Mouse (Mus musculus): Measurements from ENCODE around the gene Ankrd1.

DNA sequence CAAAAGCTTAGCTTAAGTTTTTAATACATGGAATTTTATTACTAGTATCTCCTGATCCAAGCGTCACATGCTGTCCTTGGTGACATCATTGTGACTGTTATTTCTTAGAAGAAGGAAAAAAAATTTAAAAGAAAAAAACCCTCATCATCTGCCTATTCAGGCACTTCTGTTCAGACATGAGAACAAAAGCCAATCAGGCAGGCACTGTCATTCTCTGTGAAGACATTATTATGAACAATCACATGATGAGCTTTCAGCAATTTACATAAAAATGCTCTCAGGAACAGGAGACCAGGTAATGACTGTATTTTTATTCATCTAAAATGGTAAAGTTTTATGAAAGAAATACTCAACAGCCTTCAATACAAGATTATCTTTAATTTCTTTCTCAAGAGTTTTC lies 21.6 kb downstream of the Ankrd1 start:
- TF ChIP-seq POLR2A (IDR thresholded peaks at IDR 0.05; ENCODE audit: low read depth, low read length) = no peak
- no peak for TF ChIP-seq CTCF (IDR thresholded peaks at IDR 0.05; ENCODE audit: extremely low read depth, insufficient read length, insufficient replicate concordance, low read depth, low read length)

Data from small intestine, adult 2 months (tissue).